Mouse (Mus musculus) mouse embryonic stem cell (cell line): Measurements from ENCODE around the gene Nckap5.

Experiments
- in situ Hi-C, 2 experiments: fragments of 300-500 bp; cut with MboI; formaldehyde crosslinking; loops; 1 replicate in 1 of 2; 3 replicates in 1 of 2; pipeline ENCODE4 v1.14.3; 2019 to 2020; ENCODE audit warnings: low sequenced_read_pairs in 2 of 2, low pct_unique_long_range_greater_than_20kb in 1 of 2, mixed read lengths in 1 of 2; ENCODE audit not compliant: unreplicated experiment in 1 of 2

Gene Nckap5

GRCm38 (mm10) chr1:125925486-125925885 is 905.1 kb downstream of the Nckap5 start:
- in situ Hi-C loops, result no loop called here

DNA sequence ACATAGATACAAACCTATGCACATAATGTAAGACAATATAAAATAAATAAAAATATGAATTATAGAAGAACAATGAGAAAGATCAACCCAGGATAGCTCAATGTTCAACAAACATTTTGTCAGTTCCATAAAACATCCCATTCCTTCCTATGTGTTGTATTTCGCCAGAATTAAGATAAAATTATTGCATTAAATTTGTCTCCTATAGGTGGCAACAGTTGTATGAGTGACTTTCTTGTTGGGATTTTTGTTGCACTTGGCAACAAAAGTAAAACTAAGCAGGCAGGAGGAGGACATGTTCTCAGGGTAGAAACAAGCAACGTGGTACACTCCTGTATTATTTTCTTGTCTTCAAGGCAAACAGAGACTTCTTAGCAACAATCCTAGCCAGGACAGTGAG is 907.5 kb downstream of the Nckap5 start:
- in situ Hi-C loops, result no loop called here

DNA sequence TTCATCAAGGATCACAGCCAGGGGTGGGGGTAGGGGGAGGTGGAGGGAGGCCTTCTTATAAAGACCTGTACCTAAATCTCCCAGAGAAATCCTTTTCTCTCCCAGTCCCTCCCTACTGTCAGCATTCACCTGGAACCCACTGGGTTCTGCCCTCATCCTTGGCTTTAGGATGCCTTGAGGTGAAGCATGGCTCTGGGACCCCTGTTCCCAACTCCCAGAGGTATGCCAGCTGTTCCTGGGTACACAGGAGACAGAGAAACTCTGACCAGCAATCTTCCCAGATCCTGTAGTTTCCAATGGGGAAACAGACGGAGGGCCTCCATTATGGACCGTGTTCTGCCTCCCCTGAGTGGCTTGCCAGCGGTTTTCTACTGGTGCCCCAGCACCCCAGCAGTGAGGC is 909.9 kb downstream of the Nckap5 start:
- in situ Hi-C loops, result no loop called here

GRCm38 (mm10) chr1:125912601-125913600 is 917.7 kb downstream of the Nckap5 start, which contains the start of gene Lypd1:
Gene Lypd1, minus strand, starts transcription at chr1:125913101.
- in situ Hi-C loops, result no loop called here

DNA sequence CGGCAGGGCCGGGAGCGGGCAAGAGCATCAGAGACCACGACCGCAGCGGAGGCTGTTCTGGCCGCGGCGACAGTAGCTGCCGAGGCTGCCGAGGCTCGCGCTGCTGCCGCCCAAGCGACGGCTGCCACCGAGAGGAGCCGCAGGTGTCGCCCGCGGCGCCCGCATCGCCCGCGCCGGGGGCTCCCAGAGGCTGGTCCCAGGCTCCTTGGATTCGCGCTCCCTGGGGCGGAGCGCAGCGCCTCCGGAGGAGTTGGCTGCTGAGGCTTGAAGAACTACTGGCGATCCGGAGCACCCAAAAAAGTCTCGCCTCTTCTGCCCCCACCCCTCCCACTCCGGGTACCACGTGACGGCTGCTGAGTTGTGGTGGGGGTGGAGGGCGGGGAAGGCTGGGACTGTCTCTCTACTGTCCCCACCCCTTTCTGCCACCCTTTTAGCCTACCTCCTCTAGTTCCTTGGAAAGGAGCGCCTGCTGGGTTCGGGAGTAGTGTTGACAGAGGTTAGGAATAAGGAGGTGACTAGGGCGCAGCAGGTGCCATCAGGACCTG is 918.6 kb downstream of the Nckap5 start:
- in situ Hi-C loops, result no loop called here

- in situ Hi-C loops, result no loop called here
These were observed 919.2 kb downstream of the Nckap5 start for GRCm38 (mm10) chr1:125911337-125911900.

- in situ Hi-C loops, result no loop called here
These were observed 919.7 kb downstream of the Nckap5 start for GRCm38 (mm10) chr1:125910871-125911265.

- in situ Hi-C loops, result no loop called here
These were observed 920.3 kb downstream of the Nckap5 start for GRCm38 (mm10) chr1:125910211-125910870.

GRCm38 (mm10) chr1:125893158-125893557 is 937.4 kb downstream of the Nckap5 start:
- in situ Hi-C loops, result no loop called here

- in situ Hi-C loops, result no loop called here
These were observed 960.5 kb downstream of the Nckap5 start for GRCm38 (mm10) chr1:125870056-125870455.
